ENCODE assay signal across 7 mouse cellular contexts in genomic region chr9:46014251-46014681, GRCm38 (mm10). TPM values are rescaled to one million over a fixed set of nuclear protein-coding genes. Genes with fewer than 3 reads are reported as not detected.
DNase-seq lines count a peak whose midpoint lies in the region; ATAC-seq lines count a peak whose summit lies in the region.

No protein-coding gene starts in this region.

- H3K4me1 ChIP-seq in forebrain, embryonic 16.5 days (replicated peaks; ENCODE audit: control insufficient read depth, insufficient read depth, low read length), result peaks cover 40% of the 10 kb centered on the region
- H3K4me1 ChIP-seq in hindbrain, embryonic 14.5 days (replicated peaks; ENCODE audit: control insufficient read depth, insufficient read depth, low read length), result peaks cover 41% of the 10 kb centered on the region

- peak overlapping the region; percentile 31 for H3K4me3 ChIP-seq in forebrain, embryonic 16.5 days (replicated peaks; ENCODE audit: low read length)
- H3K4me3 ChIP-seq in hindbrain, embryonic 14.5 days (replicated peaks; ENCODE audit: low read length), result peak overlapping the region; percentile 95

- WGBS in forebrain, embryonic 16.5 days, result 4% methylated on average over 10 of the region's 10 CpGs
- whole genome bisulfite sequencing in hindbrain, embryonic 14.5 days, result 4% methylated on average over 10 of the region's 10 CpGs

- DNase-seq in R1 (ENCODE audit: low read depth, low spot score), result peak; percentile 78
- DNase-seq in c-Kit-positive CD71-positive TER-119-negative erythroid progenitor cells, embryonic 14.5 days (ENCODE audit: low read depth), result peak; percentile 38
- no peak for DNase-seq in hindbrain, embryonic 14.5 days (ENCODE audit: low spot score)
- DNase-seq in left cerebral cortex, postnatal 4 days, result peak; percentile 37
- DNase-seq in right cerebral cortex, postnatal 4 days, result peak; percentile 43

- no peak for ATAC-seq in forebrain, embryonic 16.5 days
- ATAC-seq in hindbrain, embryonic 14.5 days (ENCODE audit: low FRiP score), result no peak
- peak; percentile 35 for ATAC-seq in megakaryocyte-erythroid progenitor cell, adult 5-6 weeks (replicated peaks; ENCODE audit: low FRiP score, low TSS enrichment, poor library complexity, severe bottlenecking)

- no peaks in the 10 kb centered on the region for H3K27me3 ChIP-seq in forebrain, embryonic 16.5 days (replicated peaks; ENCODE audit: control insufficient read depth, insufficient read depth, low read length)
- no peaks in the 10 kb centered on the region for H3K27me3 ChIP-seq in hindbrain, embryonic 14.5 days (ENCODE audit: control insufficient read depth, insufficient read depth, low read length)

- intact Hi-C loops in left cerebral cortex, postnatal 4 days (cut with DNase I), result no loop called here

- H3K36me3 ChIP-seq in forebrain, embryonic 16.5 days (ENCODE audit: control insufficient read depth, insufficient read depth), result no peaks in the 10 kb centered on the region
- H3K36me3 ChIP-seq in hindbrain, embryonic 14.5 days (replicated peaks; ENCODE audit: control insufficient read depth, insufficient read depth), result 0 out of 2 replicates have a peak, but pooled peaks cover 4% of the 10 kb centered on the region

- H3K9me3 ChIP-seq in forebrain, embryonic 16.5 days (ENCODE audit: control insufficient read depth, low read length), result no peaks in the 10 kb centered on the region
- H3K9me3 ChIP-seq in hindbrain, embryonic 14.5 days (ENCODE audit: control insufficient read depth, low read length), result no peaks in the 10 kb centered on the region

- H3K9ac ChIP-seq in forebrain, embryonic 16.5 days (replicated peaks; ENCODE audit: low read depth, low read length), result 0 out of 2 replicates have a peak overlapping the region, but pooled peaks have one; percentile 5
- peak overlapping the region; percentile 39 for H3K9ac ChIP-seq in hindbrain, embryonic 14.5 days

- no peak overlapping the region for H3K27ac ChIP-seq in forebrain, embryonic 16.5 days (ENCODE audit: low read length)
- H3K27ac ChIP-seq in hindbrain, embryonic 14.5 days, result no peak overlapping the region

- H3K4me2 ChIP-seq in forebrain, embryonic 16.5 days (ENCODE audit: low read length), result peak overlapping the region; percentile 54
- H3K4me2 ChIP-seq in hindbrain, embryonic 14.5 days (replicated peaks), result peak overlapping the region; percentile 62

RNA-seq across cellular contexts. Expression of gene Sik3, which starts 1.6 kb away (rescaled TPM):
- polyA plus RNA-seq in forebrain, embryonic 16.5 days (2015; fragmentation: Nextera tagmentation; extraction: Ambion mirVana), result 4.9 and 5.3 TPM in 2 replicates
- 10.9 and 11.0 TPM in 2 replicates for polyA plus RNA-seq in hindbrain, embryonic 14.5 days (2014; fragmentation: Nextera tagmentation; extraction: Ambion mirVana)
- 10 to 100 TPM; 54.6 to 56.9 TPM for total RNA-seq in left cerebral cortex, postnatal 4 days (2021)
- 23.8 and 29.0 TPM in 2 replicates for total RNA-seq in megakaryocyte-erythroid progenitor cell, adult 5-6 weeks (2014; fragmentation: Nextera tagmentation)
- 15.2 and 16.6 TPM in 2 replicates for total RNA-seq in megakaryocyte-erythroid progenitor cell, adult 5-6 weeks (2017)

RNA-seq across cellular contexts. Expression of gene Pafah1b2, which starts 1.8 kb away (rescaled TPM):
- polyA plus RNA-seq in forebrain, embryonic 16.5 days (2015; fragmentation: Nextera tagmentation; extraction: Ambion mirVana), result 291 and 321 TPM in 2 replicates
- polyA plus RNA-seq in hindbrain, embryonic 14.5 days (2014; fragmentation: Nextera tagmentation; extraction: Ambion mirVana), result 289 and 303 TPM in 2 replicates
- 100 to 1,000 TPM; 262 to 267 TPM for total RNA-seq in left cerebral cortex, postnatal 4 days (2021)
- 26.5 and 36.8 TPM in 2 replicates for total RNA-seq in megakaryocyte-erythroid progenitor cell, adult 5-6 weeks (2014; fragmentation: Nextera tagmentation)
- total RNA-seq in megakaryocyte-erythroid progenitor cell, adult 5-6 weeks (2017), result 111 and 144 TPM in 2 replicates

RNA-seq across cellular contexts. Expression of gene Sidt2, which starts 59.2 kb away (rescaled TPM):
- 39.6 and 42.7 TPM in 2 replicates for polyA plus RNA-seq in forebrain, embryonic 16.5 days (2015; fragmentation: Nextera tagmentation; extraction: Ambion mirVana)
- 48.9 and 55.3 TPM in 2 replicates for polyA plus RNA-seq in hindbrain, embryonic 14.5 days (2014; fragmentation: Nextera tagmentation; extraction: Ambion mirVana)
- total RNA-seq in left cerebral cortex, postnatal 4 days (2021), result 10 to 100 TPM; 80.0 to 97.1 TPM
- total RNA-seq in megakaryocyte-erythroid progenitor cell, adult 5-6 weeks (2014; fragmentation: Nextera tagmentation), result 45.6 and 50.6 TPM in 2 replicates
- 10.8 and 29.2 TPM in 2 replicates for total RNA-seq in megakaryocyte-erythroid progenitor cell, adult 5-6 weeks (2017)
